Mouse (Mus musculus): ENCODE measurements around the gene Ptpn11. TPM values are rescaled to one million over a fixed set of nuclear protein-coding genes. Genes with fewer than 3 reads are reported as not detected.

Ptpn11 gene
- total RNA-seq, 2 experiments from 2014 or later, result 74.1 to 76.3 TPM

GRCm38 (mm10) chr5:121100886-121101580 is 90.2 kb downstream of the Ptpn11 start:
- intact Hi-C loops (cut with DNase I), result no loop called here
- DNase-seq, result peak; percentile 49

DNA sequence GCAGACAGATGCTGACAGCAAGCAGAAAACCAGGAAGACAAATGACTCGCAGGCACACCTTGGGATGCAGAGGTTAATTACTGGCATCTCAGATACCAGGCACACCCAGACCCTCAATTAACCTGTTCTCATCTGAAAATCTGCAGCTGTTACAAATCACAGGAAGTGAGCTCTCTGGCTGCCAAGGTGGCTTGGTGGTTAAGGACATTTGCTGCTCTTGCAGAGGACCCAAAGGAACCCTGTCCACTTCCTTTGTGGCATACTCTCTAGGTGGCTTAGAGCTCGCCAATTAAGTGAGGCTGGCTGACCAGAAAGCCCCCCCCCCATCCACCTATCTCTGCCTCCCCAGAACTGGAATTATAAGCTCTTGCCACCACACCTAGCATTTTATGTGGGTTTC is 91.1 kb downstream of the Ptpn11 start:
- DNase-seq, result no peak
- intact Hi-C loops (cut with DNase I), result no loop called here

- intact Hi-C loops (cut with DNase I), result no loop called here
- DNase-seq, result no peak
These were observed 93.2 kb downstream of the Ptpn11 start for GRCm38 (mm10) chr5:121097970-121098369.

DNA sequence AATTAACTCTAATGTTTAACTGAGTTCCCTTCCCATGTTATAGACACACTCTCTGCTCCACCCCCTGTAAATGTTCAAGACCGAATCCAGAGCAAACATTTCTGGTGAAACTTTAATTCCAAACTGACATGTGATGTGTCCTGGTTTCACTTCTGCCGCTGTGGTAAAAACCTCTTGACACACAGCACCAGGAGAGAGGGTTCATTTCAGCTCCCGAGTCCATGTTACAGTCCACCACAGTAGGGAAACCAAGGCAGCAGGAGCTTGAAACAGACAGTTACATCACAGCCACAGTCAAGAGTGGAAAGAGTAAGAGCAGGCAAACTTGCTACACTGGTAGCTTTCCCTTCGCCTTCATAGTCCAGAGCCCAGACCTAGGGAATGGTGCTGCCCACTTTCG is 94.5 kb downstream of the Ptpn11 start:
- intact Hi-C loops (cut with DNase I), result no loop called here
- no peak for DNase-seq

- intact Hi-C loops (cut with DNase I), result no loop called here
- no peak for DNase-seq
These were observed 97.9 kb downstream of the Ptpn11 start for GRCm38 (mm10) chr5:121093281-121093680.

- DNase-seq, result peak; percentile 95
- intact Hi-C loops (cut with DNase I), result no loop called here
These were observed 101.5 kb downstream of the Ptpn11 start for GRCm38 (mm10) chr5:121089660-121090059.

- intact Hi-C loops (cut with DNase I), result no loop called here
- no peak for DNase-seq
These were observed 103.5 kb downstream of the Ptpn11 start for GRCm38 (mm10) chr5:121087733-121088132.

DNA sequence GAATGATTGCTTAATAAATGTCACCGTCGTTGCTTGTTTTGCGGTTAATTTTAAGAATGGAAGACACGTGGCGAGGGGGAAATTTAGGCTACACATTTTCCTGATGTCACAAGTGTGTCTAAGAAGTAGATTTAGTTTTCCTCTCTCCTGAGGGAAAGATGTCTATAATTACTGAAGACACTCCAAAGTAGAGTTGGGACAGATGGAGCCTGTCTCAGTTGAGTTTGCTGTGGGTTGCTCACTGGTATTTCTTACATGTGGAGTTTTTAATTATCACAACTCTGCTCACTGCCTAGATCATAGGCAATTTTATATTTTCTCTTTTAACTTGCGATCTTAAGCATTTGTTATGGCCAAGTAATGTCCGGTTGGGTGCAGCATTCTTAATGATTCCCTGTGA is 108.6 kb downstream of the Ptpn11 start:
- intact Hi-C loops (cut with DNase I), result no loop called here
- DNase-seq, result no peak

GRCm38 (mm10) chr5:121081754-121082153 is 109.4 kb downstream of the Ptpn11 start:
- intact Hi-C loops (cut with DNase I), result no loop called here
- no peak for DNase-seq

Other genes with a start within 250 kb of the Ptpn11 start
- gene Rph3a, start 181.3 kb downstream of the Ptpn11 start, total RNA-seq (2021), result 100 to 1,000 TPM; 104 TPM
- gene Rpl6, start 13.1 kb upstream of the Ptpn11 start, total RNA-seq (2021), result 100 to 1,000 TPM; 639 to 650 TPM
- gene Hectd4, start 28.8 kb upstream of the Ptpn11 start, total RNA-seq (2021), result 100 to 1,000 TPM; 202 to 219 TPM
- gene Trafd1, start 194.2 kb upstream of the Ptpn11 start, total RNA-seq (2021), result 100 to 1,000 TPM; 111 to 120 TPM
- gene Naa25, start 206.5 kb upstream of the Ptpn11 start, total RNA-seq (2021), result 10 to 100 TPM; 49.3 to 51.0 TPM

All from left cerebral cortex, postnatal 4 days (tissue).